Mouse (Mus musculus) hindbrain, embryonic 13.5 days (tissue): ENCODE results near the gene Hspa12a. TPM values are rescaled to one million over a fixed set of nuclear protein-coding genes. Genes with fewer than 3 reads are reported as not detected.
A peak's percentile ranks its signal among the peaks of the same experiment; 100 is the strongest.

Experiments
- ATAC-seq: fragments of 200-750 bp; cut with Nextera tagmentation; 2 replicates; pipeline ENCODE4 v1.8.0; 2017; ENCODE audit warnings: moderate TSS enrichment; ENCODE audit not compliant: low FRiP score
- H3K27ac ChIP-seq: fragments of 300-500 bp; sonication (generic); 2 replicates; pipeline ENCODE4 v1.5.1; 2015; ENCODE audit warnings: inconsistent platforms, mild to moderate bottlenecking, moderate library complexity
- H3K27me3 ChIP-seq: fragments of 300-500 bp; sonication (generic); 2 replicates; pipeline ENCODE4 v1.6.1; 2015; ENCODE audit warnings: mild to moderate bottlenecking, inconsistent platforms
- H3K36me3 ChIP-seq: fragments of 300-500 bp; sonication (generic); 2 replicates; pipeline ENCODE4 v1.6.1; 2015; ENCODE audit warnings: mild to moderate bottlenecking, inconsistent platforms
- H3K4me1 ChIP-seq: fragments of 300-500 bp; sonication (generic); replicated peaks from 2 replicates; pipeline ENCODE4 v1.6.1; 2015; ENCODE audit warnings: inconsistent platforms
- H3K4me2 ChIP-seq: fragments of 300-500 bp; sonication (generic); 2 replicates; pipeline ENCODE4 v1.6.1; 2015; ENCODE audit warnings: inconsistent platforms, mild to moderate bottlenecking, moderate library complexity
- H3K4me3 ChIP-seq: fragments of 300-500 bp; sonication (generic); 2 replicates; pipeline ENCODE4 v1.5.1; 2015; ENCODE audit warnings: mild to moderate bottlenecking, inconsistent platforms
- H3K9ac ChIP-seq: fragments of 300-500 bp; sonication (generic); 2 replicates; pipeline ENCODE4 v1.6.1; 2015; ENCODE audit warnings: mild to moderate bottlenecking, inconsistent platforms
- H3K9me3 ChIP-seq: fragments of 300-500 bp; sonication (generic); 2 replicates; pipeline ENCODE4 v1.6.1; 2016; ENCODE audit warnings: inconsistent platforms
- WGBS: fragments of 180-500 bp; shearing (Covaris S2); methylation state at CpG from one replicate; pipeline ENCODE4 v1.1.7; 2015; 5-methylcytosine and 5-hydroxymethylcytosine counted together
- polyA plus RNA-seq: library from polyadenylated mRNA; unstranded; fragments of >200 nt; fragmentation: Nextera tagmentation; extraction: Ambion mirVana; gene quantifications from 2 replicates; pipeline ENCODE4 v1.2.1, GENCODE M21; 2015

The Hspa12a gene
- polyA plus RNA-seq, 1 experiment from 2014 or later, result 49.0 TPM

DNA sequence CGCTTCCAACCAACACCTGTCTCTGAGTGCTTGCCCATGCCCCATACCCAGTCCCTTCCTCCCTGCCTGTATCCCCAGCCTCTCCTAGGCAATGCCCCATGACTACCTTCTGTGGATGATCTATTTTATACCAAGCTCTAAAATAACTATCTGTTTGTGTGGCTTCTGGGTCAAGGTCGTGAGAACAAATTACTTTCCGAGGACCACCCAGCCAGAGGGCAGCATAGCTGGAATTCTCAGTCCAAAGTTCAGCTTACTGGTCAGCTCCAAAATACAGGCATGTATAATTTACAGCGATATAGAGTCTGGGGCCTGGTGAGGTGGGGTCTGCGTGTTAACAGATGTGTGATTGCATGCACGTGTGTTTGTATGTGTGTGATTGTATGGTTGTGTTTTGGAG lies 71.6 kb downstream of the Hspa12a start:
- 80% methylated on average over 6 of the region's 6 CpGs for WGBS
- Histone ChIP-seq H3K36me3 (no peaks in the 10 kb centered on the region), H3K4me2 (no peak overlapping the region), H3K9ac (no peak overlapping the region), H3K4me1 (no peaks in the 10 kb centered on the region), H3K9me3 (no peaks in the 10 kb centered on the region), H3K4me3 (no peak overlapping the region), H3K27ac (no peak overlapping the region), H3K27me3 (0 out of 2 replicates have a peak, but pooled peaks cover under 1% of the 10 kb centered on the region)
- ATAC-seq, result no peak

DNA sequence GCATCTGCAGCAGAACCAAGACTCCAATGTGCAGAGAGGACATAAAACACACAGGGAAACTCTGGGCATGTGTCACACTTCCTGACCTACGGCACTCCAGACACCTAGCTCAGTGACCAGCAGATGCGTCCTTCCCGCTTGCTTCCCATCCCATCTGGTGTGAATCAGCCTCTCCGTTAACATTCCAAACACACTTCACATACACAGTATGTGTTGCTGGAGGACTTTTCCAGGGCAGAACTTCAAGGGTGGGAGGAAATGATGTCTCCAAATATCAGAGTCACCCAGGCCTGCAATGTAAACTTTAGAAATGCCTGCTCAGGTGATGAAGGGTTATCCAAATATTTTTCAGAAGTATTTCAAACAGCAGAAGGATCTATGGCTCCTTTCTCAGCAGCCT lies 76.8 kb downstream of the Hspa12a start:
- Histone ChIP-seq H3K36me3 (0 out of 2 replicates have a peak, but pooled peaks cover 2% of the 10 kb centered on the region), H3K4me2 (no peak overlapping the region), H3K27me3 (0 out of 2 replicates have a peak, but pooled peaks cover 8% of the 10 kb centered on the region), H3K4me1 (no peaks in the 10 kb centered on the region), H3K9ac (no peak overlapping the region), H3K27ac (no peak overlapping the region), H3K9me3 (no peaks in the 10 kb centered on the region), H3K4me3 (no peak overlapping the region)
- ATAC-seq, result no peak
- WGBS, result 77% methylated on average over 4 of the region's 4 CpGs

DNA sequence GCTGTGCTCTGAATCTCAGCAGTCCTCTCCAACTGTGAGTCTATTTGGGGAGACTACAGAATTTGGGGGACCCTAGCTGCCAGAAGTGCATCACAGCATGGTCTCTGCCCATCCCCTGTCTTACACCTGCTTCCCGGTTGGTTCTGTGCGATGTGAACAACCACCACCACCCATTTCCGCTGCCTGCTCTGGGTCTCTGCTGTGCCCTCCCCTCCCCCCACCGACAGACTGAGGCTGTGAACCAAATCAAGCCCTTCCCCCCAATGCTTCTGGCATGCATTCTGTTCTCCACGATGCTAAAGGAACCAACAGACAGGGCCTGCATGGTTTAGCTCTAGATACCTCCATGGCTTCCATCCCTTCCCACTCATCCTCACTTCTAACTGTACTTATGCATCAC lies 78.2 kb downstream of the Hspa12a start:
- Histone ChIP-seq H3K4me3 (no peak overlapping the region), H3K27ac (no peak overlapping the region), H3K36me3 (0 out of 2 replicates have a peak, but pooled peaks cover 2% of the 10 kb centered on the region), H3K4me1 (peaks cover 8% of the 10 kb centered on the region), H3K27me3 (0 out of 2 replicates have a peak, but pooled peaks cover 8% of the 10 kb centered on the region), H3K4me2 (no peak overlapping the region), H3K9ac (no peak overlapping the region), H3K9me3 (no peaks in the 10 kb centered on the region)
- no peak for ATAC-seq
- WGBS, result 44% methylated on average over 5 of the region's 5 CpGs

DNA sequence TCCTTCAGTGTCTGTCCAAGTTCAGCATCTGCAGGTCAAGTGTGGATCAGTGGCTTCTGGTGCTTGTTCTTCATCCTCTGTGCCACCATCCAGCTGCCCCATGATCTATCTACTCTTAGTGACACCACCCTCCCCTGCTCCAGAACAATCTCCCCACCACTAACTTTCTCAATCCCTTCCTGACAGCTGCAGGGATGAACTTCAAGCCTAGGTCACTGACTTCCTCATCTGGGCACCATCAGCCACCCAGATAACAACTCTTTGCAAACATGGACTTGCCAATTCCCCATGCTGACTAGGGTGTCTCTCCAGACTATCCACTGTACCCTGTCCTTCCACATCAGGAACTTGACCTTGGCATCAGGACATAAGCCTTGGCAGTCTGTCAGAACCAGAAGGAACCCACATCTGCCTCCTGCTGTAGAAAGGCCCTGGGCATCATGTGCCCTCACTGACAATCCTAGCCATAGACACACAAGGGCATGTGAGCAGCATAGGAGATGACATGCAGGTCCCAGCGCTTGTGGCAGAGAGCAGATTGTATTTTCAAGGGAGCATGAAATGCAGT lies 79.4 kb downstream of the Hspa12a start:
- H3K27ac ChIP-seq, result no peak overlapping the region
- no peak overlapping the region for H3K4me3 ChIP-seq
- H3K4me2 ChIP-seq, result no peak overlapping the region
- WGBS, result 94% methylated on average over 1 of the region's 1 CpGs
- no peak overlapping the region for H3K9ac ChIP-seq
- peaks cover 19% of the 10 kb centered on the region for H3K4me1 ChIP-seq
- 0 out of 2 replicates have a peak, but pooled peaks cover 8% of the 10 kb centered on the region for H3K27me3 ChIP-seq
- ATAC-seq, result no peak
- H3K9me3 ChIP-seq, result no peaks in the 10 kb centered on the region
- 0 out of 2 replicates have a peak, but pooled peaks cover 2% of the 10 kb centered on the region for H3K36me3 ChIP-seq

DNA sequence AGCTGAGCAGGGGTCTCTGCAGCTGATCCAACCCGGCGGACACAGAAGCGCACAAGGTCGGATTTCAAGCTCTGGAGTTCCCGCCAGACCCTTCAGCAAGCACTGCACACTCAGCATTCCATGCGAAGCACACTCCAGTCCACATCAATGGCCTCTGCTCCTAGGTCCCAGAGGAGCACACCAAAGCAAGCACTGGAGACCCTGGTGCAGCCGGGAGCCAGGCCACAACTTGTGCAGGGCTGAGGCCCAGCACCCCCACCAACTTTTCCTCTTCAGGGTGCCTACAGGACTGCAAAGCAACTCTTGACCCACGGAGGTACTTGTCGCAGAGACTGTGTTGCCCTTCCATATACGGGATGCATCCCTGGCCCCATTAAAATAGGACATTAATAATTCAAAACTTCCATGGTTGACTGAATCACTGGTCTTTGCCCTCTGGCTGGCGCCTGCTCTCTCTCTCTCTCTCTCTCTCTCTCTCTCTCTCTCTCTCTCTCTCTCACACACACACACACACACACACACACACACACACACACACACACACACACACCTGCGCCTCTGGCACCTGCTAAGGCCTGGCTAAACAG lies 82.2 kb downstream of the Hspa12a start:
- Histone ChIP-seq H3K4me3 (peak overlapping the region; percentile 57), H3K27me3 (0 out of 2 replicates have a peak, but pooled peaks cover 5% of the 10 kb centered on the region), H3K9ac (peak overlapping the region; percentile 79), H3K9me3 (no peaks in the 10 kb centered on the region), H3K27ac (peak overlapping the region; percentile 84), H3K36me3 (0 out of 2 replicates have a peak, but pooled peaks cover 2% of the 10 kb centered on the region), H3K4me2 (peak overlapping the region; percentile 72), H3K4me1 (peaks cover 34% of the 10 kb centered on the region)
- no peak for ATAC-seq
- WGBS, result 9% methylated on average over 12 of the region's 12 CpGs

DNA sequence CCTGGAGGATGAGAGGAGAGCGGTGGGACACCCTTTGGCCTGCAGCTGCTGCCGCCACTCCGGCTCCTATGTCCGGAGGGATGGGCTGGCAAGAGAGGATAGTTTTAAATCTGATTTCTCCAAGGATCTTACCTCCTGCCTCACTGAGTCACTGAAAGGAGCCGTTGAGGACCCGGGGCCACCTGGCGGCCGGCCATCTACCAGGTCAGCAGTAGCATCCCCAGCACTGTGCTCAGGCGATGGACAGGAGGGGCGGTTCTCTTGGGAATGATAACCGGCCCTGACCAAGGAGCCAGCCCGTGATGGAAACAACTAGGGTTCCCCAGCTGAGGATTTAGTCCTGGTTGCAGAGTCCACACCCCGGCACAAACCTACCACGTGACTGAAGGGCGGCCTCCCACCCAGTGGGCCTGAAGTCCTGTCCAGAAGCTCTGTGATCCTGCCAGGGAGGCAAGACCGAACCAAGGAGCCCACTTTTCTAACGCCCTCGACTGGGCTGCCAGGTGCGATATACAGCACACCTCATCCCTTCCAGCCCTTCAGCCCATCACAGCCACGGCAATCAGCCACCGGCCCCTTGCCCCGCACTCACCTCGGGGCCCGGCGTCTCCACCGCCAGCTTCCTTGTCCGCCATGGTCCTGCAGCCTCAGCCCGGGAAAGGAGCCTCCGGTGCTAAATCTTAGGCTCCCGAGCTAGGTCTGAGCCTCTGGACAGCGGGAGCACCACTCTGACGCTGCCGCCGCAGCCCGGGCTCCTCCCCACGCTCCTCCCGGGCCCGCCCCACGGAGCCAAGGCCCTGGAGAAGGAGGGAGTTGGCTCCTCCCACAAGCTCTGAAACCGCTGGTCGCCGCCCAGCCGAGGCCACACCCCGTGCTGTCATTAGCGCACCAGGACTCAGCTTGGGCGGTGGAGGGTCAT lies 82.9 kb downstream of the Hspa12a start:
- H3K9ac ChIP-seq, result peak overlapping the region; percentile 79
- 1% methylated on average over 46 of the region's 46 CpGs for WGBS
- peak; percentile 82 for ATAC-seq

DNA sequence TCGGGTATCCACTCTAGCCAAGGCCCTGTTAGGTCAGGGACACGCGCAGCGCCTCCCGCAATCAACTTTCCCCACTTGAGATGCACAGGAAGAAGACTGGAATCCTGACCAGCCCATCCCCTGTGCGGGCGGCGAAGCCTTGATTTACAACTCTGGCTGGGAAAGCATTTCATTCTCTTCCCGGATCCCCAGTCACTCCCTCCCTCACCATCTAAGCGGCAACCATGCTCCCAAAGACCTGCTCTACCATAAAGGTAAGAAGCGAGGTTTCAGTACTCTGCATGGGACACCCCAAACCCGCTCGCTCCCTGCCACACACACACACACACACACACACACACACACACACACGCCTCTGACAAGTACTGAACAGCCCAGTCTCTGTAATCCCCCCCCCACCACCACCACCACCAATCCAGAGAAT lies 83.6 kb downstream of the Hspa12a start:
- H3K4me3 ChIP-seq, result peak overlapping the region; percentile 57
- peaks cover 43% of the 10 kb centered on the region for H3K4me1 ChIP-seq
- 4% methylated on average over 13 of the region's 14 CpGs for WGBS
- no peaks in the 10 kb centered on the region for H3K9me3 ChIP-seq
- ATAC-seq, result peak; percentile 19
- peak overlapping the region; percentile 79 for H3K9ac ChIP-seq
- peak overlapping the region; percentile 84 for H3K27ac ChIP-seq
- 0 out of 2 replicates have a peak, but pooled peaks cover 2% of the 10 kb centered on the region for H3K36me3 ChIP-seq
- H3K27me3 ChIP-seq, result 0 out of 2 replicates have a peak, but pooled peaks cover 5% of the 10 kb centered on the region
- H3K4me2 ChIP-seq, result peak overlapping the region; percentile 72

More for the DNA sequence above, 82.9 kb downstream of the Hspa12a start:
- H3K36me3 ChIP-seq, result 0 out of 2 replicates have a peak, but pooled peaks cover 2% of the 10 kb centered on the region
- H3K27ac ChIP-seq, result peak overlapping the region; percentile 84
- H3K9me3 ChIP-seq, result no peaks in the 10 kb centered on the region
- peak overlapping the region; percentile 57 for H3K4me3 ChIP-seq
- H3K4me2 ChIP-seq, result peak overlapping the region; percentile 72
- peaks cover 37% of the 10 kb centered on the region for H3K4me1 ChIP-seq
- H3K27me3 ChIP-seq, result 0 out of 2 replicates have a peak, but pooled peaks cover 5% of the 10 kb centered on the region

DNA sequence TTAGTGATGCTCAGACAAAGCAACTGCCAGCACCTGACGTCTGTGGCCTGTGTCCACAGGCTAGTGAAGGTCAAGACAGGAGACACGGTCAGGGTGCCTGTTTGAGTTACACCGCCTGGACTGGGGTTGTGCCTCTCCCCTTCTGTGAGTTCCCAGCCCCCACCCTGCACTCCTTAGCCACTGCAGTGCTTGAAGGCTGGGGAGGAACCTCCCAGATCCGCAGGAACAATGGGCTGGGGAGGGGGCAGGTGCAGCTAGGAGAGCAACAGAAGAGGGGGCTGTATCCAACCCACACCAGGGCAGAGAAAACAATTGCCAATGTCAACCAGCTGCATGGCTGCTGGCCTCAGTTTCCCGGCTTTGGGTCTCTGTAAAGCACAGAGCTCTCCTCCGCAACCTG lies 84.1 kb downstream of the Hspa12a start:
- Histone ChIP-seq H3K27me3 (0 out of 2 replicates have a peak, but pooled peaks cover 5% of the 10 kb centered on the region), H3K4me1 (peaks cover 47% of the 10 kb centered on the region), H3K9me3 (no peaks in the 10 kb centered on the region), H3K4me3 (peak overlapping the region; percentile 57), H3K9ac (peak overlapping the region; percentile 79), H3K4me2 (peak overlapping the region; percentile 72), H3K36me3 (0 out of 2 replicates have a peak, but pooled peaks cover 2% of the 10 kb centered on the region), H3K27ac (peak overlapping the region; percentile 84)
- ATAC-seq, result no peak
- WGBS, result 7% methylated on average over 6 of the region's 6 CpGs

DNA sequence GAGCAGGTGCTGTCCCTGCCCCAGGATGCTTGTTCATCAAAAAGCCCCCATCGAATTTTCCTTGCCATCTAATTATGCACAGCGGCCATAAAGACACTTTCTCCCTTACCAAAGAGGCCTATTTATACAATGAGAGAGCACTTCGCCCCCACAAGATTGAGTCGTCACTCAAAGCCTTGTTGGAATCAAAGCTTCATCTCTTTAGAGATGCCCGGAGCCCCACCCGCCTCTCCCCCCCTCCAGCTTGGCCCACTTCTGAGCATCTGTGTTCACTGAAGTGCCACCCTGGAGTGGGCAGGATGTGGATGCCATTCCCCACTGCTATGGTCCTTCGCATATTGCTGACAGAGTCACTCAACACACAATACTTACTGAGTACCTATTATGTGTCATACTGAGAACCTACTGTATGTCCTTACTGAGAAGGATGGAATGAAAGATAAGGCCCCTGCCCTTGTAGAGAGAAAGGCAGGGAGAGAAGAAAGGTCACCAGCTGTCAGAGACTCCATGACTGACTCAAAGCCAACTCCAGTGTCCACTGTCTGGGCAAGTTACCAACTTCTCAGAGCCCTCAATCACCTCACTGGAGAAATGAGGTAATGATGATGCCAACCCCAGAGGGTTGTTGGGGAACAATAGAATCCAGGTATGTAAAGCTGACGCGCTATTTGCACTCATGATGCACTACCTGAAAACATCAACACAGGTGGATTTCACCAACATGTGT lies 87.2 kb downstream of the Hspa12a start:
- 67% methylated on average over 9 of the region's 9 CpGs for WGBS
- ATAC-seq, result no peak
- H3K4me1 ChIP-seq, result peaks cover 46% of the 10 kb centered on the region

DNA sequence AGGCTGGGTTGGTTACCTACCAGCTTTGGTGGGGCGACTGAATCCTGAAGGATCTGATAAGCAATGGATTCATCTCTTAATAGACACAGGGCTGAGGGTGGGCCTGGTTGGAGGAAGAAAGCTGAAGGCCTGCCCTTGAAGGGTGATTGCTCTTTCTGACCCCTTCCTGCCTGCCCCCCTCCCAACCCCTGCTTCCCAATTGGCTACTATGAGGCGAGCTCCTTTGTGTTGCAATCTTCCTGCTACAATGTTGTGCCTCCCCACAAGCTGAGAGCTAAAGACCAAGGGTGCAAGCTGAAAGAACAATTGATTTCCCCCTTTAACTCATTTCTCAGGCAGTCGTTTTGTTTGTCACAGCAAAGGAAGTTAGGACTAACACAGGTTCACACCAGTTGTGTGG lies 88.6 kb downstream of the Hspa12a start:
- H3K9me3 ChIP-seq, result no peaks in the 10 kb centered on the region
- no peaks in the 10 kb centered on the region for H3K27me3 ChIP-seq
- no peak overlapping the region for H3K9ac ChIP-seq
- no peaks in the 10 kb centered on the region for H3K36me3 ChIP-seq
- H3K4me3 ChIP-seq, result no peak overlapping the region
- whole genome bisulfite sequencing, result 59% methylated on average over 3 of the region's 3 CpGs
- no peak for ATAC-seq
- H3K27ac ChIP-seq, result no peak overlapping the region
- H3K4me1 ChIP-seq, result peaks cover 35% of the 10 kb centered on the region
- no peak overlapping the region for H3K4me2 ChIP-seq

More for the DNA sequence above, 87.2 kb downstream of the Hspa12a start:
- H3K27me3 ChIP-seq, result no peaks in the 10 kb centered on the region
- no peaks in the 10 kb centered on the region for H3K36me3 ChIP-seq
- no peak overlapping the region for H3K27ac ChIP-seq
- H3K9me3 ChIP-seq, result no peaks in the 10 kb centered on the region
- no peak overlapping the region for H3K9ac ChIP-seq
- H3K4me3 ChIP-seq, result no peak overlapping the region
- no peak overlapping the region for H3K4me2 ChIP-seq

DNA sequence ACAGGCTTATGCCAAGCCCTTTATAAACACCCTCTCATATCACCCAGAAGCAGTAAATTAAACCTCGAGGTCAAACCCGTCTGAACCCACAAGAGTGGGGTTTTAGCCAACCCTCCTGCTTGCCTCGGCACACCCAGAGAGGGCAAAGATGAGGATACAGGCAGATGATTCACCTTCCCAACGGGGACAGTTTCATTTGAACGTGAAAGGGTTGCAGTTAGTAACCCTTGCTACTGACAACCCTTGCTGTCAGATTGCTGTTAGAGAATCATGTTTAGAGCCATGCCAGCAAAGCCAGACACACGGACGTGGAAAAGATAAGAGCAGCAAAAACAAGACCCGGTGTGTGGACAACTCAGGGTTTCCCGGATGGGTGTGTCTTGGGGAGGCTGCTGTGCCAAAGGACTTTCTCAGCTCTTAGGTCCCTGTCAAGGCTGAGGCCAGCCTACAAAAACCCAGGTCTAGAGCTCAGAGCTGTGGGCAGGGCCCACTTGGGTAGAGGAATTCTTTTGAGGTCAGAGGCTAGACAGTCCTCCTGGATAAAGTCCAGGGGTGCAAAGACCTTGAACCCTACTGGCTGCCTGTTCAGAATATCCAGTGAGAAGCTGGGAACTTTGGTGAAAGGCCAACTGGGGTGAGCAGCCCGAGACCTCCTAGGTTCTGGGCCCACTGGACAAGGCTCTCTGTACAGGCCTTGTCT lies 90.3 kb downstream of the Hspa12a start:
- peaks cover 23% of the 10 kb centered on the region for H3K4me1 ChIP-seq
- 85% methylated on average over 10 of the region's 10 CpGs for WGBS
- no peak overlapping the region for H3K27ac ChIP-seq
- H3K4me3 ChIP-seq, result no peak overlapping the region
- peaks cover 9% of the 10 kb centered on the region; the same call in 1 of the 2 replicates for H3K36me3 ChIP-seq
- H3K9me3 ChIP-seq, result no peaks in the 10 kb centered on the region
- no peak for ATAC-seq
- no peaks in the 10 kb centered on the region for H3K27me3 ChIP-seq
- H3K9ac ChIP-seq, result no peak overlapping the region
- no peak overlapping the region for H3K4me2 ChIP-seq
